Mouse (Mus musculus) heart, postnatal 0 days (tissue): Measurements from ENCODE around the gene Foxj3.

ENCODE experiments used
- CTCF ChIP-seq: IDR thresholded peaks from 2 replicates; pipeline ENCODE4 v1.5.1; 2016; ENCODE audit warnings: antibody characterized with exemption, control low read depth, low read depth
- EP300 ChIP-seq: IDR thresholded peaks from 2 replicates; pipeline ENCODE4 v1.6.1; 2016; ENCODE audit warnings: antibody characterized with exemption, low read depth

- TF ChIP-seq CTCF = no peak
- TF ChIP-seq EP300 = no peak
These were observed 12.8 kb upstream of the Foxj3 start for GRCm38 (mm10) chr4:119524010-119524409.
